Mouse (Mus musculus): ENCODE measurements at regions not wholly inside any gene's neighbourhood (a gene's known extent, or its start where the extent isn't known, plus 50 kb on each side); places are given as distances from the start of the nearest gene placed in this dataset.

DNA sequence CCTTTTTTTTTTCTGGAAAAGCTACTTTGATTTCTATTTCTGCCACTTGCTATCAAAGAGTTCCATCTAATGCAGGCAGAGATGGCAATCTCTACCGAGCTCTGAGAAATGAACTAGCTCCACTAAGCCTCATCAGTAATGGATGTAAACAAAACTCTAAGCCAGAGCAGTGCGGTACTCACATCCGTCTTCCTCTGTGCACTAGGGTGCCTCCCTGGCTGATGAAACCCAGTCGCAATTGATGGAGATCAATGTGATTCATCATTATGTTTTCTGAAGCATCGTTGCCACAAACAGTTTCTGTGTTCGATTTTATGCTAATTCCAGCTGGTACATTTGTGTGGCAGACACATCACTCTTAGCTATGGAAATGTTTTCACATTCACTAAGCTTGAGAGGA, 206.8 kb upstream of the Btg1 start:
- TF ChIP-seq POLR2A (IDR thresholded peaks at IDR 0.05; ENCODE audit: low read depth, low read length), result no peak
- no peak for TF ChIP-seq CTCF (IDR thresholded peaks at IDR 0.05; ENCODE audit: extremely low read depth, insufficient read length, insufficient replicate concordance, low read depth, low read length)
